Mouse (Mus musculus): Measurements from ENCODE around the gene Ptprh.
A peak's percentile ranks its signal among the peaks of the same experiment; 100 is the strongest.

The Ptprh gene

GRCm38 (mm10) chr7:4522292-4522691 lies 81.5 kb downstream of the Ptprh start:
- no peak for DNase-seq

- DNase-seq, result no peak
Observed at GRCm38 (mm10) chr7:4521231-4522003, 82.4 kb downstream of the Ptprh start.

GRCm38 (mm10) chr7:4518487-4518886 lies 85.4 kb downstream of the Ptprh start:
- DNase-seq, result no peak

GRCm38 (mm10) chr7:4516332-4517050 lies 87.3 kb downstream of the Ptprh start, which contains the start of gene Tnnt1:
Gene Tnnt1, minus strand, starts transcription at chr7:4516382.
- no peak for DNase-seq

GRCm38 (mm10) chr7:4515853-4516252 lies 88.0 kb downstream of the Ptprh start:
- DNase-seq, result no peak

GRCm38 (mm10) chr7:4513829-4514712 lies 89.8 kb downstream of the Ptprh start:
- no peak for DNase-seq

- no peak for DNase-seq
Observed at GRCm38 (mm10) chr7:4513236-4513635, 90.6 kb downstream of the Ptprh start.

GRCm38 (mm10) chr7:4511489-4512224 lies 92.2 kb downstream of the Ptprh start:
- no peak for DNase-seq

- peak; percentile 49 for DNase-seq
Observed at GRCm38 (mm10) chr7:4509863-4510608, 93.8 kb downstream of the Ptprh start.

GRCm38 (mm10) chr7:4508739-4509116 lies 95.1 kb downstream of the Ptprh start:
- no peak for DNase-seq

- no peak for DNase-seq
Observed at GRCm38 (mm10) chr7:4508062-4508738, 95.6 kb downstream of the Ptprh start.

- no peak for DNase-seq
Observed at GRCm38 (mm10) chr7:4507220-4507619, 96.6 kb downstream of the Ptprh start.

- peak; percentile 50 for DNase-seq
Observed at GRCm38 (mm10) chr7:4504646-4505435, 99.0 kb downstream of the Ptprh start.

- DNase-seq, result no peak
Observed at GRCm38 (mm10) chr7:4503858-4504257, 100.0 kb downstream of the Ptprh start.

GRCm38 (mm10) chr7:4503100-4503499 lies 100.7 kb downstream of the Ptprh start:
- DNase-seq, result peak; percentile 47

GRCm38 (mm10) chr7:4502421-4503090 lies 101.3 kb downstream of the Ptprh start:
- peak; percentile 67 for DNase-seq

GRCm38 (mm10) chr7:4501558-4502397 lies 102.1 kb downstream of the Ptprh start, which contains the start of gene Ppp1r12c:
Gene Ppp1r12c, minus strand, starts transcription at chr7:4501680.
- DNase-seq, result peak; percentile 95

GRCm38 (mm10) chr7:4500892-4501471 lies 102.9 kb downstream of the Ptprh start:
- peak; percentile 77 for DNase-seq

Data from cerebellum, adult 11-12 months (tissue).